Mouse (Mus musculus): ENCODE results near the gene Hoxb3.

Hoxb3 gene

GRCm38 (mm10) chr11:96323154-96323553 is at the start of gene Hoxb3:
Gene Hoxb3 (plus strand): TSS chr11:96323326.
- no peak for DNase-seq (ENCODE audit: low read depth, low spot score)

GRCm38 (mm10) chr11:96274428-96274827 is 48.7 kb upstream of the Hoxb3 start:
- DNase-seq (ENCODE audit: low read depth, low spot score): no peak

DNA sequence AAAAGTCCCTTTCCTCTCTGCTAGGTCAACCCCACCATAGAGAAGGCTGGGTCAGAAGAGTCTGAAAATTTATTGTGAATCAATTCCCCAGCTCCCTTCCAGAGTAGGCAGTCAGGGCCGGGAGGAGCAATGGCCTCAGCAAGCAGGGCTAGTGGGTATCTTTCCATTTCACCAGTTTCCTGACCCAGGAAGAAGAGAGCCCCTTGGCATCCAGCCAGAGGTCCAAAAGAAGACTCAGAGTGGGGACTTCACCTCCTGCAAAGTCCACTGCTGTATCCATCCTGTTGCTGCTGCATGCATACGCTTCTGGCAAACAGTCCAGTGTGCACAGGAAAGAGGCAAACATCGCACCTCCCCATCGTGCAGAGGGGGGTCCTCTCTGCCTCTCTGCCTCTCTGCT is 47.2 kb upstream of the Hoxb3 start:
- no peak for DNase-seq (ENCODE audit: low read depth, low spot score)

DNA sequence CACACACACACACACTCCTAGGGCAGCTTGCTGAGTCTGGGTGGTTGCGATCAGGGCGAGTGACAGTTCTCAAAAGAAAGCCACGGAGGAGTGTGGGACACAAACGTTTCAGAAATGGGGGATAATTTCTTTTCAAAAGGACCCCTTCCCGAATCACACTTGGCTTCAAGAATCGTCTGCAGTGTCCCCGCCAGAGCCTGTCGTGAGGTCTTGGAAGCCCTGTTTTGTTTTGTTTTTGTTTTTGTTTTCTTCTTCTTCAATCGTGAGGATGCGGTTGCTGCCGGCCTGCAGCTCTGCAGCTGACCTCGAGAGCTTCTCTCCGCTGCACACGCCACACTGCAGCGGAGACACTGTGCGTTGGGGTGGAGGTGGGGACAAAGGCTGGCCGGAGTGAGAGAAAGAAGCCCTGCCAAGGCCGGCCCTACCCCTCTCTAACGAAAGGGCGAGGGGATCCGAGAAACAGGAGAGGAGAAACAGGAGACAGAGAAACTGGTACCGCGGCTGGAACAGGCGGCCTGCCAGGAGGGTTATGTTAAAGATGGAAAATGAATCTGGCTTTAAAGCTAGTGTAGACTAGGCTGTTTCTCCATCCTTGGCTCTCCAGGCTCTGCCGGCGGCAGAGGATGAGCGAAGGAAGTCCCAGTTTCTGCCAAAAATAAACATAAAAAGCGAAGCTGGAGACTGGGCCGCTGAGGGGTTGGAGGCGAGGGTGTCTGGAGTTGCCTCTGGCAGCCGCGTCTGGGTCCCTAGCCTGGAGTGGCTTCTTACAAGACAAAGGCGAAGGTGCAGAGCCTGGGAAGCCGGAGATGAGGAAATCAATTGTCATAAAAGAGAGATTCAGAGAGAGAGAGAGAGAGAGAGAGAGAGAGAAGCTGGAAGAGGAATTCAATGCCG is 45.7 kb upstream of the Hoxb3 start:
- no peak for DNase-seq (ENCODE audit: low read depth, low spot score)

GRCm38 (mm10) chr11:96278324-96278723 is 44.8 kb upstream of the Hoxb3 start:
- DNase-seq (ENCODE audit: low read depth, low spot score): no peak

DNA sequence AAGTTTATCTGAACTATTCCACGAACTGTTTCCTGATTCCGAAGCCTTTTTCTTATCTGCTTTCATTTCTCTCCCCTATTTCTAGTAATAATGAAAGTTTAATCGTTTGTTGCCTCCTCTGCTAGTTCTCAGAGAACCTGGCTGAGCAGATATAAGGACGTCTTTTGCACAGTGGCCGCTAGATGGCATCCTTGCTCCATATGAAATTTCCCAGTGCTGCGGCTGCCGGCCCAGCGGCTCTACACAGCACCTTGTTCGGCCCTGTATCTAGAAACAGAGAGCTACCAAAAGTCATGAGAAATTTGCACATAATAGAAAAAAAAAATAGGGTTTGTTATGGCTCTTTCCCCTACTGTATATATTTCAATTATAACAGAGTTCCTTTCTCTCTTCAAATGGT is 44.4 kb upstream of the Hoxb3 start:
- peak; percentile 71 for DNase-seq (ENCODE audit: low read depth, low spot score)

DNA sequence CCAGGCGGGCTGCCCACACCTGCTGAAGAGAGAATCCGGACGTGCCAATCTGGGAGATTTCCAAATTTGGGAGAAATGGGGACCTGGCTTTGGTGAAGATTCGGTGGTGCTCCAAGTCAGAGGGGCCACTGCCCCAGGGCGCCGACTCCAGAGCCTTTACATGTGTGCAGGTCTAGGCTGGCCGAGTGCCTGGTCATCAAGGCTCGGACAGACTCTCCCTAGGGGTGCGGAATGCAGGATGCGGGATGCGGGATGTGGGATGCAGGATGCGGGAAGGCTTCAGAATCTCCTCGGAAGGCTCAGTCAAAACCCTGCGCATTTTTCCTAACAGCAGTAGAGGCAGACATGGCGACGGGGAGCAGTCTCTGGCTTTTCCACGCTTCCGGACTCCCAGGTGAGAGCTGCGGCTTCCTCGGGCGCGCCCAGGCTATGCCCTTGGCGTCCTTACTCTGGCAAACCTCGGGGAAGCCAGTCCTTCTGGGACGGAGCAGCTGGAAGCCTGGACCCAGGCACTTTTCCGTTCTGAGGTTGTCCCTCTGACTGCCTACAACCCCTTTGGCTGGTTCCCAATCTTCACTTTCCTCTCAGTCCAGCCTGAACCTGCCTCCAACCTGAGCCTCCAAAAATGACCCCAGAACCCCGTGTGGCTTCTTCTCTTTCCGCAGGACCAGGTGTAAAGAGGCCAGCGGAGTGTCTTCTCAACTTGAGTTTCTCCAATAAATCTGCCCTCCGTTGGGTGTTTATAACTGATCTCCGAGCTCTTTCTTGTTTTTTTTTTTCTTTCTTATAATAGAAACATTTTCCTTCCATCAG is 43.5 kb upstream of the Hoxb3 start:
- no peak for DNase-seq (ENCODE audit: low read depth, low spot score)

- DNase-seq (ENCODE audit: low read depth, low spot score): no peak
These were observed 42.4 kb upstream of the Hoxb3 start for GRCm38 (mm10) chr11:96280399-96281378.

DNA sequence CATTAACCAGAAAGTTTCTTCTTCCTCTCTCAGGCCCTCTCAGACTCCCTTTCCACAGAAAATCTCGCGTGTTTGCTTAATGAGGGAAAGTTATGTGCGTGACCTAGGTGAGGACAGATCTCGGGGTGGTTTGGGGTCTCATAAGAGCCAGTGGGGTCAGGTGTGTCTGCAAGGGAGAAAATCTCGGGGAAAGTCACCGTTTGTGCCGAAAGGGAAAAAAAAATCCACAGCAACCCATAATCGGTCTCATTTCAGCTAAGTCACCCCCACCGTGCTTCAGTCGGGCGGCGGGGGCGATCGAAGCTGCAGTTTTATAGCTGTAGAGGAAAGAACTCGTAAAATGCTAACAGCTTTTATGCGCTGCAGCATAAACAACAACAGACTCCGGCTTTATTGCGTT is 41.7 kb upstream of the Hoxb3 start:
- no peak for DNase-seq (ENCODE audit: low read depth, low spot score)

DNA sequence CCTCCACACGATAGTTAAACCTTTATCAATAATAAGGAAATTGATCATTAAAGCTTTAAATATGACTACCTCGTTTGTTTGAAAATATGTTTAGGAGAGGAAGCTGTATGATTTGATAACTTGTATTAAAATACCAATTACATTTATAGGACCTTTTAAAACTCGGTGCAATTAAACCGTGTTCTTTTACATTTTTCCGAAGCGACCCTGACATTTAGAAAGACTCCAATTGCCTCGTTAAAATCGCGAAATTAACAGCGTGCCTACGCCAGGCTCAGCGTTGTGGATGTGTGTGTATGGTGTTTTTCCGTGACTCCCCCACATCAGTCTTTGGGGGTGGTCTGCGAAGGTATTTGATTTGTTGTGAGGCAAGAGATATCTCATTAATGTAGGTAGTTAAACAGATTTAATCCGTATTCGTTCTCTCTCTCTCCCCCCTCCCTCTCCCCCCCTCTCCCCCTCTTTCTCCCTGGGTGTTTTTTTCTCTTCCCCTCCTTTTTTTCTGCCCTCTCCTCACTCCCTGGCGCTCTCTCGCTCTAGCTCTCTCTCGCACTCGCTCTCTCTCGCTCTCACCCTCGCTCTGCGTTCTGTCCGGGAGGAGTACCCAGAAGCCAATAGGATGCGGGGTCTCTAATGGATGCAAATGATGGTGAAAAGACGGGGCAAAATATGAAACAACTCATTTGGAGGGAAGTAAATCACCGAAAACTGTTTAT is 41.1 kb upstream of the Hoxb3 start, which contains the start of gene Hoxb8:
Hoxb8 (plus strand) TSS at position 51 of the 716 bp plus-strand sequence.
- no peak for DNase-seq (ENCODE audit: low read depth, low spot score)

- DNase-seq (ENCODE audit: low read depth, low spot score): no peak
These were observed 40.2 kb upstream of the Hoxb3 start for GRCm38 (mm10) chr11:96282795-96283430.

GRCm38 (mm10) chr11:96284041-96284749 is 38.9 kb upstream of the Hoxb3 start:
- no peak for DNase-seq (ENCODE audit: low read depth, low spot score)

GRCm38 (mm10) chr11:96284774-96285734 is 38.1 kb upstream of the Hoxb3 start:
- DNase-seq (ENCODE audit: low read depth, low spot score): no peak

DNA sequence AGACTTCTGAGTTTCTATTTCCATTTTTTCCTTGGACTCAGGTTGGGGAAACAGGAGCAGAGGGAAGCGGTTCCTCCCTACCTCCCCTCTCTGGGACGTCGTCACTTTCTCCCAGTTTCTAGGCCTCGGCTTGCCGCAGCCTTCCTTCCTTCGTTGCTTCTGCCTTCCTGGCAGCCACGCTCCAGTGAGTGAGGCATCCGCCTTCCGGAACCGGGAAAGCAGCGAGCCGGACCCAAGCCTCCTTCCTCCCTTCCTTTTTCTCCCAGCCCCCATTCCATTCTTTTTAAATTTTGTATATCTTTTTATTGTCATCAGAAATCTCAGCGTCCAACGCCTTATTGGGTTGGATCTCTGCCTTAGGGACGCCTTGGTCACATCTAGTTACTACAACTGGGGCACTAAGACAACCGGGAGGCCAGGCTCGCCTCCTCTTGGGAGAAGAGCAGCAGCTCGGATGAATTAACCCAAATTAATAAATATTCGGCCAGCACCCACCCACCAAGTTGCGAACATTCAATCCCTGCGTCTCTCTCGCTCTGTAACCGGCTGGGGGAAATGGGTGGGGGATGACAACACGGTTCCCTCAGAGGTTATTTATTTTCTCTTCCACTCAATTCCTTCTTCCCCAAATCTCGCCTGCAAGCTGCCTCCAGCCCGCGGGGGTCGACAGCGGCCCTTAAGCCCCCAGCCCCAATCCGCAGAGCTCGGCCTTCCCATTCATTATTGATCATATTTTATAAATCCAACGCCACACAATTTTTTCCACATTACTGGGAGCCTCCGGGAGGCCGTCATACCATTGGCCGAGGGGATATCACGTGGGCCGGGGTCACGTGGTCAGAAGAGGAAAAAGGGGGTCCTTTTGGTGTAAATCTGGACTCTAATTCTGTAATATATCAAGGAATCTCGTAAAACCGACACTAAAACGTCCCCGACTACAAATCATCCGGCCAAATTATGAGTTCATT is 37.1 kb upstream of the Hoxb3 start, which contains the start of gene Hoxb7:
Hoxb7 (plus strand) TSS at position 853 of the 968 bp plus-strand sequence.
- no peak for DNase-seq (ENCODE audit: low read depth, low spot score)

DNA sequence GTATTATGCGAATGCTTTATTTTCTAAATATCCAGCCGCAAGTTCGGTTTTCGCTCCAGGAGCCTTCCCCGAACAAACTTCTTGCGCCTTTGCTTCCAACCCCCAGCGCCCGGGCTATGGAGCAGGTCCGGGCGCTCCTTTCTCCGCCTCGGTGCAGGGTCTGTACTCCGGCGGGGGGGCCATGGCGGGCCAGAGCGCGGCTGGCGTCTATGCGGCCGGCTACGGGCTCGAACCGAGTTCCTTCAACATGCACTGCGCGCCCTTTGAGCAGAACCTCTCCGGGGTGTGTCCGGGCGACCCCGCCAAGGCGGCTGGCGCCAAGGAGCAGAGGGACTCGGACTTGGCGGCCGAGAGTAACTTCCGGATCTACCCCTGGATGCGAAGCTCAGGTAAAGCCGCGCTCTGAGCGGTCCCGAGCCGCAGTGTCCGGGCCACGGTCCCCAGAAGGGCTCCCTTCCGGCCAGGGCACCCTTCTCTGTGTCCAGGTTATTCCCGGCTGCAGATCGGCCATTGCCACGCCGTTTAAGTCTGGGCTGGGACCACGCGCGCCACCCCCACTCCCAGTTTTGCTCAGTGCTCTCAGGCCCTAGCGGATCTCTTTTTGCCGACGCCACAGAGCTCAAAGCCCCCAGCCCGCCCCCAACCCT is 36.3 kb upstream of the Hoxb3 start:
- DNase-seq (ENCODE audit: low read depth, low spot score): no peak

GRCm38 (mm10) chr11:96287411-96287810 is 35.7 kb upstream of the Hoxb3 start:
- no peak for DNase-seq (ENCODE audit: low read depth, low spot score)

Measured in telencephalon, adult 2 months (tissue).